Mouse (Mus musculus) forelimb bud, embryonic 11.5 days (tissue): ENCODE results near the gene Nrros.

Source experiments
- DNase-seq: peaks from one replicate; pipeline ENCODE4 v3.0.0-alpha.2; 2012; ENCODE audit warnings: low read depth, low spot score

Gene Nrros

GRCm38 (mm10) chr16:32163392-32163791 is 2.0 kb downstream of the Nrros start:
- DNase-seq = no peak

DNA sequence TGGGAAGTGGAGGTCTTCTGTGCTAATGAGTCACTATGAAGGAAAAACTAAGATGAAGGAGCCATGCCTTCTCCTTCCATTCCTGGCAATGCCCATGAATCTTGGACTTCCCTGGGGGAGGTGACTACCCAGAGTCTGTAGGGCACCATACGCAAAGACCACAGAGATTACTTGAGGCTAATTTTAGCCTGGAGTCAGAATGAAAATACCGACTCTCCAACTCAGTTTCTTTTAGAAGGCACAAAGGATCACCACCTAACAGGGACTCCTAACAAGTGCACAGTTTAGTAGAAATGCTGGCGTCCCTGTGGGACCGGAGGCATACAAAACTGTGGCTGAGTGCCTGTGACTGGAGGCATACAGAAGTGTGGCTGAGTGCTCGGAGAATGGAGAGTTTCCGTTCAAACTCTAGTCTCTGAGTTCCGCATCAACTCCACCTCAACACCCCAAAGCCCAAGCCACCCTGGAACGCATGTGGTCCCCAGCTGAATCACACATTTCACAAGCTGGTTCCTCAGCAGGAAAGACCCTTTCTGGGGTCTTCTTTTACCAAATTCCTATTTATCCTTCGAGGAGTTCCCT is 4.6 kb downstream of the Nrros start:
- no peak for DNase-seq

- no peak for DNase-seq
Measured at GRCm38 (mm10) chr16:32158966-32159365, 6.4 kb downstream of the Nrros start.

GRCm38 (mm10) chr16:32157369-32157768 is 8.0 kb downstream of the Nrros start:
- no peak for DNase-seq

DNA sequence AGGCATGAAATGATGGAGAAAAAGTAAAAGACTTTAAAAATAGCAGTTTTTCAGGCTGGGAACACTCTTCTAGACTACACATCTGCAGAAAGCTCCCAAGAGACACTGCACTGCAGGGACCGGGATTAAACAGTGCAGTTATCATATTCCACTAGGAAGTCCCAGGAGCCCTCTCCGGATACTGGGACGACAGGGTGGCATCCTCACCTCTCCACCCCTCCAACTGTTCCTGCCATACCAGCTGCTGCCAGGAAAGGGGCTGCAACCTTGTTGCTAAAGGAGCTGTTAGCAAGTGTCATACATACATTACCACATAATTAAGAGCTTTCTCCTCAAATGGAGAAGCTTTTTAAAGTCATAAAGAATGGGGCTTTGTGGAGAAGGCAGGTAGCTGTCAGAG is 8.7 kb downstream of the Nrros start:
- DNase-seq = no peak

DNA sequence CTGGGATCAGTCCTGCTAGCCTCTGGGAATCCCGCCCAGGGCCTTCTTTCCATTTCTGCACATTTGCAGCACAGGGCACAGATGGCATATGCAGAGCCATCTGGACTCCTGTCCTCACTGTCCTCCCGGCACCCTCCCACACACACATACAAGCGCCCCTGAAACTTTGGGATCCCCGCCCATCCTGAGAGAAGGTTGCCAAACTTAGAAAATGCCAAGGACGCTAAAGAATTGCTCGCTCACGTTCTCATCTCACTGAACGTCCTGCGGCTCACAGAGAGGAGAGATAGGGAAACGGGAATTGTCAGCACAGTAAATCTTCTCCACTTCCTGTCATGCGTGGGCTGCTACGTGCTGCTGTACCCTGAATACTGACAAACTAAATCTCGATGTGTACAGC is 11.0 kb downstream of the Nrros start:
- no peak for DNase-seq

DNA sequence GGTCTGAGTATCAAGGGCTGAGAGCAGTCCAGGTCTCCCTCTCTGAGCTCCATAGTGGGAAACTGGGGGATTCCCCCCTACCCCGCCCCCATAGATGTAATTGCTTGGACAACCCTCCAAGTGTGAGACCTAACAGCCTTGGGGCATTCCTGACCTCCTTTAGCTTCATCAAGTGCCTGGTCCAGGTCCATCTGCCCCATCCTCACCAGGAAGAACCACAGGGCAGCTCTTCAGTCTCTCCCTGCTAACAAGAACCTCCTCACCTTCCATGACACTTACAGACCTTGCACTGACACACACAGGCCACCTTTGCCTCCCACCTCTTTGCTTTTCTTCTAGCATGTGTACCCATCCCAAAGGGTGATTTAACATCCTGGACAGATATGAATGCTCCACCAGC is 11.4 kb downstream of the Nrros start:
- DNase-seq = no peak

DNA sequence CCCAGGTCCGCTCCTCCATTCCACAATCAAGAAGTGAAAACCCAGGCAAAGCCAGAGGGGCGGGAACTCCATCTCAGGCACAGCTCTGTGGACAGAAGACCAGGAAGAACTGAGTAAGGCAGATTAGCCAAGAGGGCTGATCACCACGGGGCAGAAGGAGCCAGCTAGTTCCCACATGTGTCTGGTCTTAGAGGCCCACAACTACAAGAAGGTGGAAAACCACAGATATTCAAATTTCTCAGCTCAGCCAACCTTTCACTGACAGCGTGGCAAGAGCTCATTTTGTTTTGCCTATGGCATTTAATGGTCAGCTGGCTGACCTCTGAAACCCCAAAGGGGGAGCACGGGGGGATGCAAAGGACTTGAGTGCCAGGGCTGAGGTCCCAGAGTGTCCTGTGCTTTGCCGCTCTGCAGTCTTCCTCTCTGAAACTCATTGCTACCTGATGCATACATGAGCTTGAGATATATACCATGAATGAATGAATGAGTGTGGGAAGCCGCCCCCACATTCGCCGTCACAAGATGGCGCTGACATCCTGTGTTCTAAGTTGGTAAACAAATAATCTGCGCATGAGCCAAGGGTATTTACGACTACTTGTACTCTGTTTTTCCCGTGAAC is 17.7 kb downstream of the Nrros start:
- no peak for DNase-seq

DNA sequence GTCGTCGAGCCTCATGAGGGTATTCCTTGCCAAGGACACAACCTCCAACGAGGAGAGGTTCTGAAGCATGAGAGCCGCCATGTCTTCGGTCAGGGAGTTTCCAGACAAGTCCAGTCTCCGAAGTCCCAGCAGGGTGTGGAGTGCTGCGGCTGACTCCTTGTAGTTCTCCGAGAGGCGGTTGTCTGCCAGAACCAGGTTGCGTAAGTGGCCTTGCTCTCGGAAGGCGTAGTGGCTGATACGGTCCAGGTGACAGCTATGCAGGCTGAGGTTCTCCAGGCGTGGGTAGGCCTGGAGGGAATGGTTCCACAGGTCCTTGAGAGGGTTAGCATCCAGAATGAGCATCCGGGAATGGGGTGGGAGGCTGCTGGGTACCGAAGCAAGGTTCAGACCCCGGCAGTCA is 20.8 kb downstream of the Nrros start:
- no peak for DNase-seq

DNA sequence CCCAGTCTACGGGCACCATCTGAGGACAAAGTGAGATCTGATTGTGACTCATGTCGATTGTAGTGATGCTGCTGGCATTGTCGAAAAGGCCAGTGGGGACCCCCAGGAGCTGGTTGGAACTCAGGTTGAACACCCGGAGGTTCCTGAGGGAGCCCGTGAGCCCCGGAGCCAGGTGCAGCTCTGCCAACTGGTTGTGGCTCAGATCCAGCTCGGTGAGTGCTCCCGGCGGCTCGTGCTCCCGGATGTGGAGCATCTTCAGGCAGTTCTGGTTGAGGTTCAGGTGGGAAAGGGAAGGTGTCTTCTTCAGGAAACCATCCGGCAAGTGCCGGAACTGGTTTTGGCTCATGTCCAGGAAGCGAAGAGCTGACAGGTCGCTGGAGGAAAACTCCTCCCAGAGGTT is 21.6 kb downstream of the Nrros start:
- DNase-seq = no peak

DNA sequence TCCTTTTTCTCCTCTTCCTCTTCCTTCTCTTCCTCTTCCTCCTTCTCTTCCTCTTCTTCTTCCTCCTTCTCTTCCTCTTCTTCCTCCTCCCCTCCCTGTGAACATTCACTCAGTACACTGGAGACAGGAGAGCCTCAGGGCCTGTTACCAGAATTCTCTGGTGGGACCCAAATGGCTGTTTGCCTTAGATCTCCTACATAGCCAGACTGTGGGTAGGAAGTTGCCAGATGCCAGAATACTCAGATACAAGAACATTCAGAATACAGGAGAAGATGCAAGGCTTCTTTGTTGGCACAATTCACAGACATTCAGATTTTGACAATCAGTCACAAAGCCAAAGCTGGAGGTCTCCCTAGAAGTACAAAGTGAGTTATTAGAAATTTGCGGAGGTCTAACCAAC is 26.4 kb downstream of the Nrros start:
- no peak for DNase-seq

GRCm38 (mm10) chr16:32135842-32136357 is 29.5 kb downstream of the Nrros start:
- DNase-seq = no peak

DNA sequence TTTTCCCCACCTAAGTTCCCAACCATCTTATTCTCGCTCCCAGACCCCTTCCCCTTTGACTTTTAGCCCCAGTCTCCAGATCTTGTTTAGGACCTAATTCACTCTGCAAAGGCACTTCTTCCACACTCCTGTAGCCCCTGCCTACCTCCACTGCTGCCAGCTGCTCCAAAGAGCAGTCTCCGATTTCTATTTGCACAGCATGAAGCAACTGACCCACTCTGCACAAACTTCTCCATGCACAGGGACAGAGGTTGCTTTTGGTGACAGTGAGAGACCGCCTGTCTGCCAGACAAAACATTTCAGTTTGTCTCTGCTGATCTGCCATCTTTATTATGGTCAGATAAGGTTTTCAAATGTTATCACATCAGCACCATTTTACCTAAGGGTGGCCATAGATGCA is 32.2 kb downstream of the Nrros start:
- DNase-seq = no peak

GRCm38 (mm10) chr16:32130190-32130826 is 35.1 kb downstream of the Nrros start:
- no peak for DNase-seq

GRCm38 (mm10) chr16:32129449-32130189 is 35.8 kb downstream of the Nrros start:
- no peak for DNase-seq

GRCm38 (mm10) chr16:32127046-32127445 is 38.3 kb downstream of the Nrros start:
- DNase-seq = no peak

- no peak for DNase-seq
Measured at GRCm38 (mm10) chr16:32125364-32125763, 40.0 kb downstream of the Nrros start.

DNA sequence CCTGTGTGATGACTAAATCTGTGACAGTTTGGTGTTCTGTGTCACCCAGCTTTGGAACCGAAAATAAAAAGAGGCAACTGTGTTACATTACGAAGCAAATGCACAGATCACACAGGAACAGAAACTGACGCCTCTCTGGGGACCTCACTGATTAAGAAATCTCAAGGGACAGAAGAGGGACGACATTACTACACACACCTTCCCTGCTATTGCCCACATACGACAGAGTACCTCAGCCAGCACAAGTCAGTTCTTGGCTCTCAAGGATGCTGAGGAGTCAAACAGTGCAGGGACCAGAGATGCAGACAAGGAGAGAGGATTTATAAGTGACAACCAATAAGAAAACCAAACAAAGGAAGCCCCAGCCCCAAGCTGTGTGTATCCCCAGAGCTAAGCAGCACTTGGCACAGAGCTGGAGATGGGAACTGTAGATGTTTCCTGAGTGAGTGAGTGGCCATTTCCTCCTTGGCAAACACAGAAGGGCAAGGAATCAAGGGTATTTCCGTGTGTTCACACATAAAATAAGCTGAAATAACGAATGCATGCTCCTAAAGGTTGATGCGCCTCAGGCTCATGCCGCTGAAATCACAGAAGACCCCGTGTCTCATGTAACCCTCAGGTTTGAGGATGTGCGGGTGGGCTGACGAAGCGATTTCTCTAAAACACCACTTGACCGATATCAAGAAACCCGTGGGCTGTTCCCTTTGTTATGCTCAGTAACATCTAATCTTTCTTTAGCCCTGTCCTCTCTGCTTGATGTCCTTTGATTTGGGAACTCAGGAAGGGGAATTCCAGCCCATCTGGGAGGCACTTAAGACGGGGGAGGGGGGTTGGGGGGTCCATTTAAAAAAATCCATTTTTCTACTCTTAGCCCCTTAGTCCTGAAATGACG is 40.7 kb downstream of the Nrros start:
- DNase-seq = no peak

DNA sequence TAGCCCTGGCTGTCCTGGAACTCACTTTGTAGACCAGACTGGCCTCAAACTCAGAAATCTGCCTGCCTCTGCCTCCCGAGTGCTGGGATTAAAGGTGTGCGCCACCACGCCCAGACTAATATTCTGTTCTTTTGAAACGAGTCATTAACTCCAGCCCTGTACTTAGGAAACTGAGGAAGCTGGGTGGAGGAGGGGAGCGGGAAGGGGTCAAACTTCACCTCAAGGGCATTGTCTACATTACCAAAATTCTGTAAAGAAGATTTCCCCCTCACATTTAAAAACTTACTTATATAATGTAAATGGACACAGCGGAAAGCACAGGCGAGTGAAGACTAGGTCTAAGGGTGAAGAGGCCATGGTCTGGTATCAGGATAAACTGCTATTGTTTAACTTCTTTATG is 41.4 kb downstream of the Nrros start:
- no peak for DNase-seq

DNA sequence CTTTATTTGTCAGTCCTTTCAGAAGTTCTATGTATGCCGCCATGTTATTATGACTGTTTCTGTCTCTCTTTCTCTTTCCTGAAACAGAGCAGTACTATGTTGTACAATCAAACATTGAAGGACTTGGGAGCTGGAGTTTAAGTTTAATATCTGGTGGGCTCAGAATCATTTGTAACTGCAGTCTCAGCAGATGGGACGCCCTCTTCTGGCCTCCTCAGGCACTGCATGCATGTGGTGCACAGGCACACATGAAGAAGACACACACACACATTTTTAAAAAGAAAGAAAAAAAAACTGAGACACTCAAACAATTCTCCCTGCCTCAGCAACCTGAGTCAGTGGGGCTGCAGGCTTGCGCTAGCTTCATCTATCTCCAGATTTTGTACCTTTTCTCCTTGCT is 44.9 kb downstream of the Nrros start:
- no peak for DNase-seq

GRCm38 (mm10) chr16:32116186-32116585 is 49.2 kb downstream of the Nrros start:
- DNase-seq = no peak
